Mouse (Mus musculus): ENCODE data around the gene Sel1l3. TPM values are rescaled to one million over a fixed set of nuclear protein-coding genes. Genes with fewer than 3 reads are reported as not detected.

Sel1l3 gene
- 1 to 10 TPM; 1.3 to 2.9 TPM for total RNA-seq (2021)
- long read RNA-seq, experiment 1, full-length matches to known transcripts, result 1 of 2 reads
- long read RNA-seq, experiment 1, partial matches to known transcripts, result 1 of 2 reads
- long read RNA-seq, experiment 1, other reads (novel, unspliced or antisense), result 0 of 2 reads
- long read RNA-seq, experiment 2, result 0 reads

GRCm38 (mm10) chr5:53213711-53214352, at the start of gene Sel1l3:
Gene Sel1l3, minus strand, starts transcription at chr5:53213927.
- DNase-seq, result peak in 1 of 2 experiments; percentile 21

GRCm38 (mm10) chr5:53261999-53262398, 48.3 kb upstream of the Sel1l3 start:
- no peak for DNase-seq

GRCm38 (mm10) chr5:53259894-53260293, 46.2 kb upstream of the Sel1l3 start:
- no peak for DNase-seq

GRCm38 (mm10) chr5:53258038-53258786, 44.5 kb upstream of the Sel1l3 start:
- peak in 1 of 2 experiments; percentile 27 for DNase-seq

- DNase-seq, result no peak
Measured at GRCm38 (mm10) chr5:53254821-53255220, 41.1 kb upstream of the Sel1l3 start.

GRCm38 (mm10) chr5:53254154-53254553, 40.4 kb upstream of the Sel1l3 start:
- no peak for DNase-seq

GRCm38 (mm10) chr5:53249431-53250061, 35.8 kb upstream of the Sel1l3 start:
- no peak for DNase-seq

GRCm38 (mm10) chr5:53248499-53248898, 34.8 kb upstream of the Sel1l3 start:
- no peak for DNase-seq

GRCm38 (mm10) chr5:53243933-53244332, 30.2 kb upstream of the Sel1l3 start:
- DNase-seq, result no peak

- DNase-seq, result no peak
Measured at GRCm38 (mm10) chr5:53242865-53243499, 29.3 kb upstream of the Sel1l3 start.

GRCm38 (mm10) chr5:53241963-53242362, 28.2 kb upstream of the Sel1l3 start:
- peak in 1 of 2 experiments; percentile 22 for DNase-seq

- DNase-seq, result no peak
Measured at GRCm38 (mm10) chr5:53241109-53241508, 27.4 kb upstream of the Sel1l3 start.

- no peak for DNase-seq
Measured at GRCm38 (mm10) chr5:53239831-53240440, 26.2 kb upstream of the Sel1l3 start.

- no peak for DNase-seq
Measured at GRCm38 (mm10) chr5:53239189-53239588, 25.5 kb upstream of the Sel1l3 start.

GRCm38 (mm10) chr5:53238761-53239160, 25.0 kb upstream of the Sel1l3 start:
- no peak for DNase-seq

- DNase-seq, result no peak
Measured at GRCm38 (mm10) chr5:53236749-53237148, 23.0 kb upstream of the Sel1l3 start.

- DNase-seq, result peak; percentile 47 to 61
Measured at GRCm38 (mm10) chr5:53236136-53236535, 22.4 kb upstream of the Sel1l3 start.

GRCm38 (mm10) chr5:53235551-53235950, 21.8 kb upstream of the Sel1l3 start:
- DNase-seq, result no peak

GRCm38 (mm10) chr5:53230560-53230959, 16.8 kb upstream of the Sel1l3 start:
- DNase-seq, result no peak

- no peak for DNase-seq
Measured at GRCm38 (mm10) chr5:53225434-53225833, 11.7 kb upstream of the Sel1l3 start.

- DNase-seq, result no peak
Measured at GRCm38 (mm10) chr5:53214801-53215200, 1.1 kb upstream of the Sel1l3 start.

GRCm38 (mm10) chr5:53214362-53214761, 635 bp upstream of the Sel1l3 start:
- no peak for DNase-seq

Data from adrenal gland, postnatal 36 days (tissue).